Mouse (Mus musculus): Measurements from ENCODE around the gene Prr22.

Gene Prr22

DNA sequence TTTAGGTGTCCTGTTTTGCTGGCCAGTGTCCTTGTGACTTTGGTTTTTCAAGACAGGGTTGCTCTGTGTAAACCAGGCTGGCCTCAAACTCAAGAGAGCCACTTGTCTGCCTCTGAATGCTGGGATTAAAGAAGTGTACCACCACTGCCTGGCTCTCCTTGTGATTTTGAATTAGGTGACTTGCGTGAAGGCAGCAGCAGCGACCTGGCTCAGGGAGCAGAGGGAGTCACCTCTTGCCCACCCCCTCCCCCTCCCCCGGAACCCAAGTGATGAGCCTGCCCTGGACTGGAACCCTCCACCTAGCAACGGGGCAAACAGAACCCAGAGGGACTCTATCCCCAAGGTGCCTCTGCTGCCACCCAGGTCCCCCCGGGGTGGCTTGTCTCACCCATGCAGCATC is at the start of gene Prr22:
TSS of gene Prr22 (plus strand) at position 301 of the 400 bp plus-strand sequence.
- no peak for DNase-seq (ENCODE audit: low spot score in 2 of 2)

DNA sequence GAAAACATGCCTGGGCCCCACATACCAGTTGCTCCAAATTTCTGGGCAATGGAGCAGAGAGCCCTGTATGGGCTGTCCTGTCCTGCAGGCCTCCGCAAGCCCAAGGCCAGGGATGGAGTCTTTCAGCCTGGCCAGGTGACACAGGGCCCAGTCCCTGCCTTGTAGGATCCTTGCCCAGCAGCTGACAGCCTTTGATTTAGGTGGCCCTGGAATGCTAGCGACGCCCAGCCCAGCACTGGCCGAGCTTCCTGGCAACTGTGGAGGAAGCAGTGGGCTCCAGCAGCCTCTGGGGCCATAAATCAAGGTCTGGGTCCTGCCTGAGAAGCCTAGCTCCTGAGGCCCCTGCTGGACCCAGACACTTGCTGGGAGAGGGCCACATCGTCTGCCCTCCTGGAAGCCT is 47.6 kb upstream of the Prr22 start:
- DNase-seq (ENCODE audit: low spot score in 2 of 2): no peak

DNA sequence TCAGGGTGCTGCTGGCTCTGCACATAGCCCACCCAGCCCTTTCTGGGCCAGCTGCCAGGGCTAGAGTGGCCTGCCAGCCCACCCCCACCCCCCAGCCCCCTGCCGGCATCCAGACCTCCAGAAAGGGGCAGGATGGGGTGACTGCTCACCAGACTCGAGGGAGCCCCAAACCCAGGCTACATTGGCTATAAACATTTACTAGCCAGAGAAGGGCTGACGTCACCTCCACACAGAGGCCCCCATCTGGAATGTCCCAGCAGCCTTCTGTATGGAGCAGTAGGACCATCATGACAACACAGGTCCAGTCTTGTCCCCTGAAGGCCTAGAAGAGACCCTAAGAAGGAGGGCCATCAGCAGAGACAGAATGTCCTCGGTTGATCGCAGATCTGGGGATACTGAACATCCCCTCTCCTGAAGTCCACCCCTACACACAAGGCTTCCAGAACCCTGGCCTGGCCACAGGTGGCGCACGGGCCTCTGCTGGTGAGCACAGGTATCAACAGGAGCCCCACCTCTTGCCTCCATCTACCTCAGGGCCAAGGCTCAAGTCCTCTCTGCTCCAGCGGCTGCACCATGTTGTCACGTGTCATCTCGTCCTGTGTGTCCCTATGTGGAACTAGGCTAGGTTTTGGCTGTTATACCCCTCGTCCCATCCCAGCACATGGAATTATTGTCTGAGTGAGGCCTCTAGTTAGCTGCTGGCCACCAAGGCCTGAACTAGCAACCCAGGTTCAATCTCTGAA is 46.5 kb upstream of the Prr22 start:
- DNase-seq (ENCODE audit: low spot score in 2 of 2): no peak

DNA sequence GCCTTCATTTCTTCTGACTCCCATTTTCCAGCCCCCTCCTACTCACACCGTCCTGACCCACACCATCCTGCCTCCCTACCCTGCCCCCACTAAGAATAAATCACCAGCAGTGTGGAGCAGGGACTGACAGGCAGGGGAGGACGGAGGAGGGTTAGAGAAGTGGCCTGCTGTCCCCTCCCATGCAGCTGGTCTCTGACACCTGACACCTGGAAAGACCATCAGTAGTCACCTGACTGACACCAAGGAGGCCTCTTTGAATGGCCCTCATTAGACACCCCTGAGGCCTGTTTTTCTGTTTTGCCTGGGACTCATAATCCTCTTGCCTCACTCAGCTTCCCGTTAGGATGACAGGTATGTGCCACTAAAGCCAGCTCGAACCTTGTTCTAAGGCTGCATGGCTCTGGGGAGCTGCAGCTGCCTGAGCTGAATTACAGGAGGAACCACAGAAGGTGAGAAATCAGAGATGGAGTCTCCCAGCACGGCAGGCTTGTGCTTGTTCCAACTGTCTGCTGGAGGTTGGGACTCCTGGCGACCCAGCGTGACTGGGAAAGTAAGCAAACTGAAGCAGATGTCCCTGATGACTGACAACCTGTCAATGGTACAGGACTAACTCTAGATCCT is 42.9 kb upstream of the Prr22 start:
- no peak for DNase-seq (ENCODE audit: low spot score in 2 of 2)

DNA sequence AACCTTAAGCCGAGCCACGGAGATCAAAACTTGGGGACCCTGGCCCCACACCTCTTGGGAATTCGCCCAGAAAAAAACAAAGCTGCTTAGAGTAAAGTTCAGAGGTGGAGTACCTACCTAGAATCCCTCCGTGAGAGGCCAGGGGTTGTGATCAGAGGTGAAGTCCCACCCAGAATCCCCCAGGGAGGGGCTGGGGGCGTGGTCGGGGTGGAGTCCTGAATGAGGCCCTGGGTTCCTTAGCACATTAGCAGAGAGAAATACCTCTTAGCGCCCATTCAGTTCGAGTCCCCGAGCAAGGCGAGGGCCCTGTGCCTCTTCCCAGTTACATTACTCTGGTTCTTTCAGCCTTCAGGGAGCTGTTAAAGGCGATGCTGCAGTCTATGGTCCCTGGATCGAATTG is 42.4 kb upstream of the Prr22 start:
- no peak for DNase-seq (ENCODE audit: low spot score in 2 of 2)

DNA sequence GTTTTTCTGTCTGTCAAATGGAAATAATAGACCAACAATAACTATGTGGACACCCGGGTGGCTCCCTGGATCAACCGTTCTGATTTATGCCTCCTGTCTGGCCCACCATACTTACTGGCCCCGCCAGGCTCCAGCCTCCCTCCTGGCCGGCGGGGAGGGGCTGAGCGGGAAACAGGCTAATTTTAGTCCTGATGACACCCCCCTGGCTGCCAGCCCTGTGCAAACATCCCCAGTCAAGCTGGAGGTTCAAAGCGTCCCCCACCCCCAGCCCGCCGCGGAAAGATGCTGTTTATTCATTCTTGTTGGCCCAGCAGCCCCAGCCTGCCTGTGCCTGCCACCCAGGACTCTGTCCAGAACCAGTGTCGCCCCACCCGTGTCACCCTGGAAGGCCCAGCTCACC is 41.9 kb upstream of the Prr22 start:
- DNase-seq (ENCODE audit: low spot score in 2 of 2): no peak

DNA sequence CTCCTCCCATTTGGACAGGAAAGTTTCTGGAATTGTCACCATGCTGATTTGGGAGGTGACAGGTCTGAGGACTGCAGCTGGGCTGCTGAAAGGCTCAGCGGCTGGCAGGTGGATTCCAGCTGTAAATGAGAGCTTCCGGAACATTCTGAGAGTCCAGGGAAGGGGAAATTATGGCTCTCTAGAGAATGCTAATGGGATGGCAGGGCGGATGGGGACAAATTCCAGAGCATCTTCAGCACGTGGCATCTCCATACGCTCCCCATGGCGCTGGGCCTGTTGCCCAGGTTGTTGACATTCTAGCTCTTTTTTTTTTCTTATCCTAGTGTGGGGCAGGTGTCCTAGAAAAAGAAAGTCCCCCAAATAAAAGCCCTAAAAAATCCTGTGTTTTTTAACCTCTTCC is 40.9 kb upstream of the Prr22 start:
- DNase-seq (ENCODE audit: low spot score in 2 of 2): no peak

DNA sequence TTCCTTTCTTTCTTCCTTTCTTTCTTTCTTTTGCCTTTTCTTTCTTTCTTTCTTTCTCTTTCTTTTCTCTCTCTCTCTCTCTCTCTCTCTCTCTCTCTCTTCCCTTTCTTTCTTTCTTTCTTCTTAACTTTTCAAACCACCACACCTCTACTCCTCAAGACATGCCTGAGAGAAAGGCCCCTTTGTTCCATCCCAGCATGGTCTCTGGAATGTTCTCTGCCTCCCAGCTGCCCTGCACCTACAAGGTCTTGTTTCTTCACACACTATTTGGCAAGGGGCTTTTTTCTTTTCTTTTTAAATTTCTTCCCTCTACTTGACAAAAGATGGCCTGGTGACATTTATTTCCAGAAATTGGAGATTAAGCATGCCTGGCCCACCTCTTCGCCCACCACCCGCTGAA is 40.4 kb upstream of the Prr22 start:
- DNase-seq (ENCODE audit: low spot score in 2 of 2): no peak

DNA sequence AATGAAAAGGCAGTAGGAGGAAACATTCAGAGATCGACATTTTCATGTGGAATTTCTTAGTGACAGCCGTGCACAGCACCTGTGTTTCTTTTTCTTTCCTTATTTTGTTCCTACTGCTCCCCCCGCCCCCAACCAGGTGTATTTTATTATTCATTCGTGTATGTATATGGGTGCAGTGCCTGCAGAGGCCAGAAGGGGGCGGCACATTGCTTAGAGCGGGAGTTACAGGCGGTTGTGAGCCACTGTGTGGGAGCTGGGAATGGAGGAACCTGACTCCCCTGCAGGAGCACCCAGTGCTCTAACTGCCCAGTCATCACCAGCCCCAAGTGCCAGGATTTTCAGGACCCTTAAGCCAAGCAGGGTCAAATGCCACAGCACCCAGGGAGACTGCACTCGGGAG is 33.5 kb upstream of the Prr22 start:
- DNase-seq (ENCODE audit: low spot score in 2 of 2): no peak

DNA sequence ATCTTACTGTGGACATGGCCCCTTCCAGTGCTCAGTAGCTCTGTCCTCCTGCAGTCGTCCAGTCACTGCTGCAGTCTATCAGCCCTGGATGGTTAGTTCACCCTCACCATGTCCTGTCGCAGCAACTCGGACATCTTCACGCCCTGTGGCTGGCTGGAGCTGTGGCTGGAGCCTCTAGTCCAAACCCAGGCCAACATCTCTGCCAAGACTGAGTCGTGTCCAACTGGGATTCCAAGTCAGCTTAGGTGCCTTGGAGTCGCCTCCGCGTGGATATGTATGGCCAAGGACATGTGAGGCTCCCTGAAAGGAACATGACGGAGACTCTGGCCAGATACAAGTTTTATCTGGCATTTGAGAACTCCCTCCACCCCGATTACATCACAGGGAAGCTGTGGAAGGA is 31.8 kb upstream of the Prr22 start:
- no peak for DNase-seq (ENCODE audit: low spot score in 2 of 2)

DNA sequence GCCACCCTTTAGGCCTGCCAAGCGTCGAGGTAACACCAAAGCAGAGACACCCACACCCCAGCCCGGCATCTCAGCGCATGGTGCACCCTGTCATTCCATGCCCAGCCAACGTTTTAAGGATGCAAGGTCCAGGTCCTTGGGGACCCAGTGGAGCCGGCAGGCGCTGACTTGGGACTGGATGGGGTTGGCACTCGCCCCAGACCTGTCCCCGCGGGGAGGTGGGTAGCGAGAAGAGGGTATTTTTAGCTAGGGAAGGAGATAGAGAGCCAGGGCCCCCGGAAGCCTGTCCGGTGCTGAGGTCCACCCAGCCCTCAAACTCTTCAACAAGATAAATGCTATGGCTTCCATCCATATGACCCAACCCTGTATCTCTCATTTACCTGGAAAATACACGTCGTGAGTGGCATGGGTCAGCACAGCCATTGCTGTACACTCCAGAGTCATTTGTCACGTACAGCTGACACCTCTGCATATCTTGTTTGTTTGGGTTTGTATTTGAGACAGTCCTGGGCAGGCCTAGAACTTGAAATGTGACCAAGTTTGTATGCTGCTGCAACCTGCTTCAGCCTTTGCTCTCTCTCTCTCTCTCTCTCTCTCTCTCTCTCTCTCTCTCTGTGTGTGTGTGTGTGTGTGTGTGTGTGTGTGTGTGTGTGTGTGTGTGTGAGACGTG is 29.8 kb upstream of the Prr22 start:
- DNase-seq (ENCODE audit: low spot score in 2 of 2): no peak

DNA sequence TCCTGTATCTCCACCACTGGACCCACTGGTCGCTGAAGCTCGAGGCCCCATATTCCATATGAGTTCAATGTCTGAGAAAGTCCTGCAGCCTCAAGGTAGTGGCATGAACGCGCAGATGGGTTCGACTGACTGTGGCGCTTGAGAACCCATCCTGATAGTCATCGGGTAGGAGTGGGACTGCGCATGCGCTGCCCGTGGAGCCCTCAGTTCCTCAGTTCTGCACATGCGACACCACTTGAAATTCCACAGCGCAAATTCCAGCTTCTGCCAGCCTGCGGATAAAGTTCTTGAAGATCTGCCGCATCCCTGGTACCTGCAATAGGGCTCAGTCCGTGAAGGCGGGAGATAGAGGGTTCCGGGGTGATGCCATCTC is 29.3 kb upstream of the Prr22 start:
- no peak for DNase-seq (ENCODE audit: low spot score in 2 of 2)

DNA sequence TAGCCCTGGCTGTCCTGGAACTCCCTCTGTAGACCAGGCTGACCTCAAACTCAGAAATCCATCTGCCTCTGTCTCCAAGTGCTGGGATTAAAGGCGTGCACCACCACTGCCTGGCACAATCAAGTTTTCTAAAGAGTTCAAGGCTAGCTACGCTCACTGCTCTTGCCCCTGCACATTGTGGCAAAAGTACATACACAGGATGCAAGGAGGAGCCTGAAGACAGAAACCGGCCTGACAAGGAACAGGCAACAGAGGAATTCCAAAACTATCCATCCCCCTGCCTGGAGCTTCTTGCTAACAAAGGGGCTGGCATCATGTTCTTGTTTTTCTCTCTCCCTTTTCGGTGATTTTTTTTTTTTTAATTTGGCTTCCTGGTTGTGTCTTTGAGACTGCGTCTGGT is 25.9 kb upstream of the Prr22 start:
- no peak for DNase-seq (ENCODE audit: low spot score in 2 of 2)

DNA sequence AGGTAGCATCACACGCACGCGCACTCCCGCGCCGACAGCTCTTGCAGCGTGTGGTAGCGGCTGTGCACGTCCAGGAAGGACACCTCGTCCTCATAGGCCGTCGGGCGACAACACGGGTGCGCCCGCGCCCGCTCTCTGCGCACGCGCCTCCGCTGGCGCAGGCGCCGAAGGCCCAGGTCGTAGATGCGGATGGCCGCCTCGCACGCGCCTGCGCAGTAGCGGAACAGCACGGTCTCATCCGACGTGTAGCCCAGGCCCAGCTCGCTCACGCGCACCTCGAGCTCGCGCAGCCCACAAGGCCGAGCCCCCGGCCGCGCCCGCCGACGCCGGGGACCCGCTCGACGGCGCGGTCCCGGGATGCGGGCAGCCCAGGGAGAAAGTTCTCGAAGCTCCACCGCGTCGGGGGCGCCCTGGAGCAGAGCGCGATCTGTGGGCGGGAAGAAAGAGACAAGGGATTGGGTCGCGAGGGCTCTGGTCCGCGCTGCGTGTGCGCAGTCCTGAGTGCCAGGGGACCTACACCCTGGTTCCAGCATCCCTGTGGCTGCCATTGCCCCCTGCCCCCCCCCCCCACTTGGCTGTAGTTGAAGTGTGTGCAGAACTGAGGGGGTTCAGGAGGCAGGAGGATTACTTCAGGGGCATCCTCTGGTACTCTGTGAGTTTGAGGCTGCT is 18.5 kb upstream of the Prr22 start:
- no peak for DNase-seq (ENCODE audit: low spot score in 2 of 2)

DNA sequence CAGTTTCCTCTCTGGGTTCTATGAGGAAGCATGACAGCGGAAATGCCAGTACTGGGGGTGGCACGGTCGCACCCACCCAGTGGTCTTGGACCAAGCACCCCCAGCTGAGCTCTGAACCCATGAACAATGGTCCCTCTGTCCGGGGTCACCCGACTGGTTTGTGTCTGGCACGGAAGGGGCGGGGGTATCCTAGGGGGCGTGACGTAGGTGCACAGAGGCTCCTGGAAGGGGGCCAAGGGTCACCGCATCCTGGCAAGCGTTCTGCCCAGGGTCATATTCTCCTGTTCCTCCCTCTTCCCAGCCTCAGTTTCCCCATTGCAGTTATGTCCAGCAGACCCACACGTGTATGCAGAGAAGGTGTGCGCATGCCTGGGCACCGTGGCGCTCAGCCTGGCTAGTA is 16.6 kb upstream of the Prr22 start:
- no peak for DNase-seq (ENCODE audit: low spot score in 2 of 2)

DNA sequence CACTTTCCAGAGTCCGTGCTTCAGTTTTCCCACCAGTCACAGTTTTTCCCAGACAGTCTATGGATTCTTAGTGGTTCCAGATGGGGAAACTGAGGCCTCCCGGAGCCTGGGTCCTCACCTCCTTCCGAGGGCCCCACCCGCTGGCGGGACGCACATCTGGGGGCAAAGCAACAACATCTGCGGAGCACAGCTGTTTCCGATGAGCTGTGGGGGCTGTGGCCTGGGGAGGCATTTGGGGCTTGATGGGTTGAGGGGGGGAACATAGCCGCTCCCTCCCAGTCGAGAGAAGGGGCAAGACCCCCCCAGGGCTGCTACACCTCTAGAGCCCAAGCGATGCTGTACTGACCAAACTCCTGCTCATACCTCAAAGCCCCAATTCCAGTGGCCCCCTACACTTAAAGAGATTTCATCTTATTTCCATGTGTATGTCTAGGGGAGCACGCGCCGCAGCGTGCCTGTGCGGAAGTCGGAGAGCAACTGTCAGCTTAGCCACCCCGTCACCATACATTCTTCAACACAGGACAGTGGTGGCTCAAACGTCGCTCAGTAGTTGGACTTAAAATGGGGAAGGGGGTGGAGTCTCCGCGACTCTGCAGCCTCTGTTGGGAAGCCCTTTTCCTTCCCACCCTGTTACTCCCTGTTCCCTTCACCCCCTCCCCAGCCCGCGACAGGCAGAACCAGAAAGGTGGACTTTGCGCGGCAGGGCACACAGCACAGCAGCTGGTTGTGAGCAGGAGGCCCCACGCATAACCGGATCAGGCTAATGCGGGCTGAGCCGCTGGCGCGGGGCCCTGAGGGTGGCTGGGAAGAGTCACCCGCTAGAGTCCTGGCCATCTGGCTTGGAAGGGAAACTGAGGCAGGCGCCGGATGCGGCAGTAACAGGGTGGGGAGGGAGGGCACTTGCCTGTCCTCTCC is 15.5 kb upstream of the Prr22 start:
- DNase-seq (ENCODE audit: low spot score in 2 of 2): no peak

DNA sequence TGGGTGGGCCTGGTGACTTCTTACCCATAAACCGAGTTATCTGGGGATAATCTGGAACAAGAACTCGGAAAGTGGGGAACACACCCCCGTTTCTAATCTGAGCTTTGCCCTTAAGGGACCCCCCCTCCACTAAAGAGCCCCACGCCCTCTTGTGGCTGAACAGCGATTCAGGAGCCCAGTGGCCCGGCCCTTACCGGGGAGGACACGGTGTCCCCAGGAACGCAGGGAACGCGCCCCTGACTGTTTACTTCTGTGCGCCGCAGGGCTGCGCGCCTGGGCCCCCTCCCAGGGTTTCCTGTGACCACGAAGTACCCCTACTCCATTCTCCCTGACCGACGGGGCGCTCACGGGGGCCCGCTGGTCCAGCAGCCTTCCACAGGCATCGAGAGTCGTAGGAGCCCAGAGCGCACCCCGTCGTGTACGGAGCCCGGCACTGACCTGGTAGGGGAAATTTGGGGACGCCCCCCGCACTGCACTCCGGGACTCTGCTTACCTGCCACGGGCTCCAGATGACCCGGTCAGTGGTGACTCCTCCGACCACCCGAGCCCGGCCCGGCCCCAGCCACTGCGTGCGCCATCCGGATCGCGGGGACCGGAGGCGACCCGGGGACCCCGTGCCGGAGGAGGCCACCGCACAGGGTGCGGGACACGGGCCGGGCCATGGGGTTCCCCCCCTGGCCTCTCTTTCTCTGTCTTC is 13.2 kb upstream of the Prr22 start:
- DNase-seq (ENCODE audit: low spot score in 2 of 2): no peak

DNA sequence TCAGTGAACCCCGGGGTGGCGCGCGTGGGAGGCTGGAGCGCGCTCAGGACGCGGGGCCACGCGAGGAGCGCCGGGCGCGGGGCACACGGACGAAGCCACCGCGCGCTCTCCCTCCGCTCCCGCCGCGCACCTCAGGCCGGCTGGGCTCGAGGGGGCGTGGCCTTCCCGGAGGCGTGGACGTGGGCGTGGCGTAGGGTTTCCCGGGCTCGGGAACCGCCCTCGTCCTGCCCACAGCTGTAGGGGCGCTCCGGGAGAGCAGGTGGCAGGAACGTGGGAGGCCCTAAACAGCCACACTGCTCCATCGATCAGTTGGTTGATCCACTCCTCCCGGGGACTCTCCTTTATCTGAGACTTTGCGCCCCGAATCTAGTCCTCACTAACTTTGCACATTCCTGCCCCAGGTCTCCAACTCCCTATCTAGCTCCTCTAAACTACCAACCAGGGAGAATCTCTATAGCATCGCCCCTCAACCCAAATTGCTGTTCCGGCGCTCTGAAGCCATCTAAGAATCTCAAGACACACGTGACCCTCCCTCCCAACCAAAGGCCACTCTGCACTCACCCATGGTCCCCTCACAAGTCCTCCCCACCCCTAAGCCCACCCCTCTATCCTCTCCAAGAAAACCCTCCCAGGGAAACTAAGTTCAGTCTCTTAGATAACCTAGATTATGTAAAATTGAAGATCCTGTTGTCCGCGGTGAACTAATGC is 12.5 kb upstream of the Prr22 start, which contains the start of gene Nrtn:
TSS of gene Nrtn (minus strand) at position 115 of the 708 bp plus-strand sequence.
- DNase-seq (ENCODE audit: low spot score in 2 of 2): no peak

DNA sequence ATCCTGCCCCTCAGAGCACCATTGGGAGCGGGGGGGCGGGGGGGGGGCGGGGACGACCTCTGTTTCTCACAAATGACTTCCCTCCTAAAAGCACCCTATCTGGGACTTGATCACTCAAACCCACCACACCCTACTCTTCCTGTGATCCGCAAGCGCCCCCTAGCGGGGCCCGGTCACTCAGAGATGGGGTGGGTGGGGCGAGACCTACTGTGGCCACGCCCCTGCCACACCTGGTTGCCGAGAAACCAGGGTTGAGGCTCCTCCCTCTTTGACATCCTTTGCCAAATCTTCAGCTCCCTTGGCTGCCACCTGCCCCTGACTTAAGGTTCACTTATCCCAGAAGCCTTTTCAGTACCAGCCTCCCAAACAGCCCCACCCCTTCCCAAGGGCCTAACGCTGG is 11.9 kb upstream of the Prr22 start:
- no peak for DNase-seq (ENCODE audit: low spot score in 2 of 2)

DNA sequence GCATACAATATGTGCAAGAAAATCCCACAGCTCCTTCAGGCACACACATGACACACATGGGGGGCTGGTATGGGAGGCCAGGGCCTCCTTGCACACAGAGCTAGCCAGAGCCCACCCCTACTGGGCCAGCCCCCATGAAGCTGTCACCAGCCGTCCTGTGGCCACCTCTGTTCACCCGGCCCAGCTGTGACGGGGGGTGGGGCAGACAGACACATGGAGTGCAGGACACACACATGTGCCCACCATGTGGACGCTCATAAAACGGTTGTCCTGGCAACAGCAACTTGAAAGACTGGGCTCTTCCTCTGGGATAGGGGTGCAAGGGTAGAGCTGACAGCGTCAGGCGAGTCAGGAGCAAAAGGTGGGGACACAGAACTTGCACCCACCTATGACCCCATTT is 10.8 kb upstream of the Prr22 start:
- DNase-seq (ENCODE audit: low spot score in 2 of 2): no peak
